Mouse (Mus musculus): ENCODE results near the gene Tmem9. TPM values are rescaled to one million over a fixed set of nuclear protein-coding genes. Genes with fewer than 3 reads are reported as not detected.

The Tmem9 gene
- total RNA-seq, 2 experiments from 2014 or later: 67.7 to 74.3 TPM

Other genes with a start within 250 kb of the Tmem9 start
- gene Phlda3, start 242.0 kb upstream of the Tmem9 start, total RNA-seq (2021): 10 to 100 TPM; 14.0 to 16.6 TPM
- gene Tnni1, start 228.7 kb upstream of the Tmem9 start, total RNA-seq (2021): 1 to 10 TPM; 2.1 to 3.5 TPM
- under 1 TPM; 0.62 to 0.73 TPM for gene Lad1, start 189.6 kb upstream of the Tmem9 start, total RNA-seq (2021)
- 1 to 10 TPM in 1 of 2 experiments, under 1 TPM in 1; 0.60 to 1.1 TPM for gene Tnnt2, start 171.8 kb upstream of the Tmem9 start, total RNA-seq (2021)
- gene Pkp1, start 88.9 kb upstream of the Tmem9 start, total RNA-seq (2021): not detected
- gene Igfn1, start 1.8 kb upstream of the Tmem9 start, total RNA-seq (2021): under 1 TPM; 0.07 to 0.25 TPM
- not detected for gene Ascl5, start 42.7 kb downstream of the Tmem9 start, total RNA-seq (2021)
- 1 to 10 TPM; 1.0 to 1.2 TPM for gene Cacna1s, start 44.6 kb downstream of the Tmem9 start, total RNA-seq (2021)
- gene Kif21b, start 123.2 kb downstream of the Tmem9 start, total RNA-seq (2021): 10 to 100 TPM; 34.5 to 36.2 TPM
- gene Mroh3, start 204.7 kb downstream of the Tmem9 start, total RNA-seq (2021): 1 to 10 TPM; 1.4 to 1.6 TPM
- gene Inava, start 226.1 kb downstream of the Tmem9 start, total RNA-seq (2021): 1 to 10 TPM; 3.3 to 4.3 TPM

Data from layer of hippocampus, postnatal 36 days (tissue).